Comparison of ENCODE assay signal across 1 mouse cellular context in genomic region chr5:92323264-92323663, GRCm38 (mm10).
TF ChIP-seq lines count a peak whose summit lies in the region.

No protein-coding gene starts in this region.

TF ChIP-seq in MEL, 35 proteins besides CTCF, POLR2A, EP300 and RAD21:
- TF ChIP-seq SMC3 (IDR thresholded peaks at IDR 0.05; ENCODE audit: low read depth, low read length) (no peak), UBTF (IDR thresholded peaks at IDR 0.05; ENCODE audit: borderline replicate concordance, insufficient read depth, low read depth, low read length) (no peak), BHLHE40 (IDR thresholded peaks at IDR 0.05; ENCODE audit: borderline replicate concordance, low read depth, low read length) (no peak), CHD2 (IDR thresholded peaks at IDR 0.05; ENCODE audit: low read length) (no peak), ZNF384 (IDR thresholded peaks at IDR 0.05; ENCODE audit: low read depth, low read length) (no peak), ETS1 (IDR thresholded peaks at IDR 0.05; ENCODE audit: low read depth, low read length) (no peak; the same call in 1 of the 2 replicates), GABPA (IDR thresholded peaks at IDR 0.05; ENCODE audit: low read depth, low read length) (no peak), KAT2A (conservative IDR thresholded peaks at IDR 0.05; ENCODE audit: low read depth, low read length) (no peak), TBP (IDR thresholded peaks at IDR 0.05; ENCODE audit: low read depth, low read length) (no peak), MYC (IDR thresholded peaks at IDR 0.05; ENCODE audit: low read depth, low read length) (no peak), USF2 (IDR thresholded peaks at IDR 0.05; ENCODE audit: borderline replicate concordance in 1 of 2, insufficient read depth in 1 of 2, low read depth in 1 of 2, low read length in 2 of 2) (no peak), NELFE (IDR thresholded peaks at IDR 0.05; ENCODE audit: low read depth, low read length) (no peak), MAX (IDR thresholded peaks at IDR 0.05; ENCODE audit: low read length) (no peak), MAZ (IDR thresholded peaks at IDR 0.05; ENCODE audit: low read depth, low read length) (no peak), MXI1 (IDR thresholded peaks at IDR 0.05; ENCODE audit: low read depth, low read length) (no peak), ZMIZ1 (IDR thresholded peaks at IDR 0.05; ENCODE audit: low read depth, low read length) (no peak), ZKSCAN1 (IDR thresholded peaks at IDR 0.05; ENCODE audit: low read depth, low read length) (no peak), RCOR1 (IDR thresholded peaks at IDR 0.05; ENCODE audit: low read depth, low read length) (no peak), E2F4 (IDR thresholded peaks at IDR 0.05; ENCODE audit: borderline replicate concordance, low read depth, low read length) (no peak), SIN3A (IDR thresholded peaks at IDR 0.05; ENCODE audit: low read length) (no peak)
